Mouse (Mus musculus): Measurements from ENCODE around the gene Gm21818.
"Not testable (repeated sequence)": the region's sequence is repeated elsewhere in the genome, so short reads cannot be mapped to it uniquely, and the experiment has no call there.

Gene Gm21818

DNA sequence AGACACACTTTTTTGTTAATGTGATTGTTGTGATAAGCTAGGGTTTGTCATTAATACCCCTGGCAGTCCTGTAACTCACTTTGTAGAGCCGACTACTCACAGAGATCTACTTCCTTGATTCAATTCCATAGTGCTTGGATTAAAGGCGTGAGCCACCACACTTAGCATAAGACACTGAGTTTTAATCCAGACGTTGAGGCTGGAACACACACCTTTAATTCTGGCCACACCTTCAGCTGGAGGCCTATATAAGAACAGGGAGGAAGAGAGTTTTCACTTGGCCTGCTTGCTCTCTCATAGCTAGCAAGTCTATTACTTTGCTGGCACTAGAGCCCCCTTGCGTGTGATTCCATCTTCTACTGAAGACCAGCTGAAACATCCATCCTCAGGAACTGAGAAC is at the start of gene Gm21818:
TSS of gene Gm21818 (plus strand) at position 301 of the 400 bp plus-strand sequence.
- not testable (repeated sequence) for DNase-seq (ENCODE audit: low spot score)

GRCm38 (mm10) chr13:120139946-120140345 is 32.3 kb upstream of the Gm21818 start, which contains the start of gene Gm20767:
Gene Gm20767 (plus strand): TSS chr13:120140246.
- not testable (repeated sequence) for DNase-seq (ENCODE audit: low spot score)

- not testable (repeated sequence) for DNase-seq (ENCODE audit: low spot score)
Observed at GRCm38 (mm10) chr13:120142348-120142747, 29.9 kb upstream of the Gm21818 start.

DNA sequence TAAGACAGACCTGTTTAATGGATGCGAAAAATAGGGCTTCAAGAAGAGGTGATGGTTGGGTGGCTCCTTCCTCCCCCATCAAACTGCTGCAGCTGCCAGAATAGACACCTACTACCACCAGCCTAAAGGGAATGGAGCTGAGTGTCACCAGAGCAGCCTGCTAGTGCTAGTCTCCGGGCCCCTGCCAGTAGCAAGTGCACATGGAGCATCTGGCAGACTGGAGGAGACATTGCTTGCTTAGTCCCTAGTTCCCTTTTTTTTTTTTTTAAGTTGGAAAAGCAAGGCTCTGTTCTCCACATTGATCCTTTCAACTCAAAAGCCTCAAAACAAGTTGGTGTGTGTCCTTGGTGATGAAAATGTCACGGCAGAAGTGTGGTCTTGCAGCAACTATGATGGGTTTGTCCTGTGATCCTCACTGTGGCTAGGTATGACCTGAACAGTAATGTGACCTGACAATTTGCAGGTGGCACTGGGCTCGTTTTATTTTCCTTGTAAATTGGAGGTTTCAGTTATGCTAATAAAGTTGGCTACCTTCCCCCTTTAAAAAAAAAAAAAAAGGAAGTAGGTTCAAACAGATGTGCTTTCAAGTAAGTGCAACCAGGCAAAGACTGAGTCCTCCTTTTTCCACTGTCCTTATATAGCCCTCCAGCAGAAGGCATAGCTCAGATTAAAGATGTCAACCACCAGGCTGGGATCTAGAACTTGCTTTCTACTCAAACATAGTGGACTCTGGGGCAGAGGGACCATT is 22.4 kb upstream of the Gm21818 start:
- DNase-seq (ENCODE audit: low spot score) = not testable (repeated sequence)

DNA sequence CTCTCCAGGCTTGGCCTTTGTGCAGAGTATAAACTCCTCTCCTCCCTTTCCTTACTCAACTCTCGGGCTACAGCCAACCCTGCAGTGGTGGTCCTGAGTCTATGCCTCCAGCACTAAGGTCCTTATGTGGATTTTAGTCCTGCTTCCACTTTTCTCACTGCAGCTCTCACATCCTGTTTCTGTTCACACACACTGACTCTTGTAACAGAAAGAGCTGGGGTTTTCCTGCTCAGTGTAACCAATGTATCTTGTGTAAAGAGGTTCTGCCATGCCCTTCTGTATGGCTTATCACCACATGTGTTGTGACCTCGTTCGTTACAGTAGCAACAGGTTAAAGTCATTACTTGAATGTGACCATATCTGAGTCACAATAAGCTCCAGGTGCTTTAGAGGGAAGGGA is 21.6 kb upstream of the Gm21818 start:
- DNase-seq (ENCODE audit: low spot score) = not testable (repeated sequence)

GRCm38 (mm10) chr13:120168301-120168700 is 3.9 kb upstream of the Gm21818 start:
- DNase-seq (ENCODE audit: low spot score) = not testable (repeated sequence)

DNA sequence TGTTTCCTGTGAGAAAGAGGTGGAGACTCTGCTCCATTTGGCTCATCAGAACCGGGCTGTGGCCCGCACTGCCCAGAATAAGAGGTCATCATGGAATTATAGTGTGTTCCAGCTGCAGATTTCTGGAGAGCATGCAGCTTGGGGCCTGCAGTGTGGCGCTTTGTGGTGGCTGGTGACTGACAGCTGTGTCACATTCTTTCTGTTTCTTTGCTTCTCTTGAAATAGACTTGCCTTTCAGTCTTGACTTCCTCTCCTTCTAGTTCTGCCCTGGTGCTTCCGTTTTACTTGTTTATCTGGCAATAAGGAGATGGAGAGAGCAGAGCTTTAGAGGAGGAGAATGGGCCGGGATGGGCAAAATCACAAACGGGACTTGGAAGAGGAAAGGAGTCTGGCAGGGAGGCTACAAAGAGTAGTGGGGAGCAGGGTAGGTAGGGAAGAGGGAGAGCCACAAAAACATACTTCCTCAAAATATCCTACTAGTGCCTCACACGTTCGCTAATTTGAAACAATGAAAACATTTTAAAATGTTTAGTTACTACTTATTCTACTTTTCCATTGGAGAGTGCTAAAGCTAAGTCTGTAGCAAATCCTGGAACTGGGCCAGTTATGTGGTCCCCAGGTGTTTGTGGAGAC is 24.1 kb downstream of the Gm21818 start:
- not testable (repeated sequence) for DNase-seq (ENCODE audit: low spot score)

DNA sequence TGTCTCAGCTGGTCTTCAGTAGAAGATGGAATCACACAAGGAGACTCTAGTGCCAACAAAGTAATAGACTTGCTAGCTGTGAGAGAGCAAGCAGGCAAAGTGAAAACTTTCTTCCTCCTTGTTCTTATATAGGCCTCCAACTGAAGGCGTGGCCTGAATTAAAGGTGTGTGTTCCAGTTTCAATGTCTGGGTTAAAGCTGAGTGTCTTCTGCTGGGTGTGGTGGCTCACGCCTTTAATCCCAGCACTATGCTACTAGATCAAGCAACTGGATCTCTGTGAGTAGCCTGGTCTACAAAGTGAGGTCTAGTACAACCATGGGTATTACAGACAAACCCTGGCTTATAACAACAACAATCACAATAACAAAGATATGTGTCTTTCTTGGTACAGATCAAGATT is 43.6 kb downstream of the Gm21818 start, which contains the start of gene Gm21762:
TSS of gene Gm21762 (minus strand) at position 101 of the 400 bp plus-strand sequence.
- not testable (repeated sequence) for DNase-seq (ENCODE audit: low spot score)

DNA sequence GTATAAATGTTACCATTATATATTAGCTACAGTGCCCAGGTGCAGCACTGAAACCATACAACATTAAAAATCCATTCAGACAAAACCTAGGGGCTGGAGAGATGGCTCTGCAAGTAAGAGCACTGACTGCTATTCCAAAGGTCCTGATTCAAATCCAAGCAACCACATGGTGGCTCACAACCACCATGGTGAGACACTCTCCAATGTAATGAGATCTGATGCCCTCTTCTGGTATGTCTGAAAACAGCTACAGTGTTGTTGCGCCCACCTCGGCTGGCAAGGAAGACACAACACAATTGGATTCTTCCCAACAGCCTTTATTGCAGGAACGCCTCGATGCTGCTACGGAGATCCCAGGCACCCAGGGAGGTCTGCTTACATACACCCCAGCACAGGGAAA is 48.7 kb downstream of the Gm21818 start:
- DNase-seq (ENCODE audit: low spot score) = not testable (repeated sequence)

GRCm38 (mm10) chr13:120223012-120223659 is 50.9 kb downstream of the Gm21818 start:
- DNase-seq (ENCODE audit: low spot score) = not testable (repeated sequence)

Data from urinary bladder, postnatal 10 days (tissue).